Mouse (Mus musculus): ENCODE data around the gene Mlycd.

Mlycd gene

DNA sequence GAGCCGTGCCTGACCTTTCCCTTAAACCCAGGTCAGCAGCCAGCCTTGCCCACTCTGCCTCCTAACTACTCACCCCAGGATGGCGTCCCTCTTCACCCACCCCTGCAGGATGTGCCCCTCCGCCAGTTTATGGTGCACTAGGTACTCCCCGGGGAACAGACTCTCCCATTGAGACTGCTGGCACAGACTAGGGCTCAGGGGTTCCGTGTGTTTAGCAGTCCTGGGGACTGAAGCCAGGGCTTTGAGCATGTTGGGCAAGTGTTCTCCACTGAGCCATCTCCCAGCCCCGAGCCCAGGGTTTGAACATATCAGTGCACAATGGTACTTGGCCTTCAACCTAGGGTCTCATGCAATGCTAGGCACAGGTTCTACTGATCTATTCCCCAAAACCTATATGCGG is 40.8 kb downstream of the Mlycd start:
- no peak for DNase-seq

DNA sequence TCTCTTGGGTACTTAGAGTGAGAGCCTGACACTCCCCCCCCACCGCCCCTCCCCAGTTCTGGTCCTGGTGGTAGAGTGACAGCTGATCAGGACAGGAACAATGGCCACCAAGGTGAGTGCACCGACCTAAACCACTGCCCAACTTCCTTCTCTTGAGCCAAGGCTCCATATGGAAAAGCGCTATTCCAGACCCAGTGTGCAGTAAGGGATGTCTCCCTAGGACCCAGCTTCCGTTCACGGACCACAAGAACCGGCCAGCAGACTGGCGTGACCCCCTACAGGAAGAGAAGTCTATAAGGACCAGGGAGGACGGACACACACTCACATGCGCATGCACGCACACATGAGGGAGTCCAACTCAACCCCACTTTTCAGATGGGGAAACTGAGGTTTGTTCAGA is 41.7 kb downstream of the Mlycd start:
- no peak for DNase-seq

DNA sequence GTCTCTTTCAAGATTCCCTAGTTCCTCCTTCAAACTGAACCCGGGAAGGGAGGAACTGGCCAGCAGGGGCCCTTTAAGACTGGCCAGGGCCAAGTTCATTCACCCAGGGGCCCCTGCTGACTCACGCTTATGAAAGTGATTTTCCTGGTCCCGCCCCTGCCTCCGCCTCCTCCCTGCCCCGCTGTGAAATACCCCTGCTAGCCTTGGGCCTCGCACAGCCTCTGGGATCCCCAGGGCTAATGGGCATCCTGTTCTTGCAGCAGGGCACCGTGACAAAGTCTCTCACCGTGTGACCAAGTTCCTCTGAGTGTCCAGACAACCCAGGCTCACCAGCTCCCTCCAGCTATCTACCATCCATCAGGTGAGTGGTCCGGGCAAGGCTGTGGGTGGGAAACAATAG is 42.3 kb downstream of the Mlycd start:
- DNase-seq = no peak

DNA sequence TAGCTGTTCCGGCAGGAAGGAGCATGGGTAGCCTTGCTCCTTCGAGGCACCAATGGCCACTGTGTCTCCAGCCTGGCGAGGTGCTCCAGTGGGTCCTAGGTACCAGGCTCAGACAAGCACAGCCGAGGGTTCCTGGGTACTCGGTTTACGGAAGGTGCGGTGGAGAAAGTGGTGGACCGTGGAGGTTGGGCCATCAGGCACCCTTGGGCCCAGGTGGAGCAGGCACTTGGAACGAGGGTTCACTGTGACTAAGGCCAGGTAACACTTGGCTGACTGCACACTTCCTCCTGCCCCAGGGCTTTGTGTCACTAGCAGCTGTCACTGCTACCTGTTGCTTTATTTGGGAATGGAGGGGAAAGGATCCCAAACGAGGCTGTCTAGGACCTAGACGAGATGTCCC is 42.8 kb downstream of the Mlycd start:
- no peak for DNase-seq

DNA sequence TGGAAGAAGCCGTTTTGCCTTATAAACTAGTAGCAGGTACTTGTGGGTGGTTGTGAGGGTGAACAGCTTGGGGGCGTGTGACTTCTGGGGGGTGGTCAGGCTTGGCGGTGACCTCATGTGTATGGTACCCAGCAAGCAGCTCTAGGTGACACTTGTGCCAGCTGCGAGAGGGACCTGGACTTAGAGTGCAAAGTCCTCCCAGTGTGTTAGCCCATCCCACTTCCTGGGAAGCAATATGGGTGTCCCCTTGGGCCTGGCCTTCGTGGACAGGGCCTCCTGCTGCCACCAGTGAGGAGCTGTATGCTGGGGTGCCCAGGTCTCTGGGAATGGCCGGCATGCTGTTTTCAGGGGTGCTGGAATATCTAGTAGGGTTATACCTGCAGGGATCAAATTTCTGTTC is 44.2 kb downstream of the Mlycd start:
- DNase-seq = no peak

DNA sequence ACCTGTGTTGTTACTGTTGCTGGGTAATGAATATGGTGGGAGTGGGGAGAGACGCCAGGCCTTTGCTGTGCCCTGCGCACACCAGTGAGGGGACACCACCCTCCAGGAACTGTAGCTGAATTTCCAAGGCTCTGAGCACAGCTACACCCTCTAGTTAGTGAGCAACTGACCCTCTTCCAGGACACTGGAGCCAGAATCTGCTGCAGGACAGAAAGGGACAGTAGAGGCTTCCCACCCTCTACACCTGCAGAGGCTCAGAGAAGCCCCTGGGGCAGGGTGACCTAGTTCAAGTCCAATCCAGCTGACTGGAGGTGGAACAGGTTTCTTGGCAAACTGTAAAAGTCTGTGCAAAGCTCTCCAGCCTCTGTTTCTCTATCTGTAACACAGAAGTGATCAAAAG is 44.7 kb downstream of the Mlycd start:
- no peak for DNase-seq

DNA sequence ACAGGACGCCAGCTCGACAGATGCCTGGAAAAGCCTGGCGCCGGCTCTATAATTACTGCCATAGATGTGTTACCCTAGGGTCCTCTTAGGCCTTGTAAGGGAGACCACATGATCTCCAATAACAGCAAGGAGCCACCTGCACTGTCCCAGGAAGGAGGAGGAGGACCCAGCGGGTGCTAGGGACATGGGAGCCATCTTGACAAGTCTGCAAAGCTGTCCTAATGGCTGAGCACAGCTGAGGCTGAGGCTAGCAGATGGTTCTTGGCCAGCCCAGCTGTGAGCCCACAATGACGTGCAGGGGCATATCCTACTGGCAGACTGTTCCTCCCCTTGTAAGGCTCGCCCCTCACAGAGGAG is 45.2 kb downstream of the Mlycd start:
- no peak for DNase-seq

DNA sequence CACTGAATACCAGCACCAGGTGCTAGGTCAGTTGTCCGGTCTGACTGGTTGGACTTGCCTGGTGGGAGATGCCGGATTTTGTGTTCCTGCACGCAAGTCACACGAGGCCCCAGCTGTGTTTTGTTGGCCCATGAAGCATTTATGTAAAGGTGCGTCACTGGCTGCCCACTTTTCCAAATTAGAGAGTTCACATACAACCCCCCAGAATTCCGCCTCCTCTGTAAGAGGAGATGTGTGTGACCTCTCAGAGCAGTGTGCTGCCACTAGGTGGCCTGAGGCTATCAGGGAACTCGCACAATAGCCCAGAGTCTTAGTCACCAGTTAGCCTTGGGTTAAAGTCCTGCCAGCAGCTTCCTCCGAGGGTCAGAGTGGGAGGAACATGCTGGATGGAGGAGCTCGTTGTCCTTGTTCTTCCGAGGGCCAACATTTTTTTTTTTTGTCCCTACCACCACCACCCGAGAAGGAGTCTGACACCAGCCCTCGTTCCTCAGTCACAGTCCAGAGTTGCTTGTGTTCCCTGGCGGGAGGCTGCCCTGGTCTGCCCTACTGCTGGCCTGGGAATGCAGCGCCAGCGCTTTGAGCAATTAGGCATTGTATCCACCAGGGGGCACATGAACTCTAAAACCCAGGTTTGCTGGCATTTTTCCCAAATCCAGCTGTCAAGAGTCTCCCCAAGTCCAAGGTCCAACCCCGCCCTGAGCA is 45.7 kb downstream of the Mlycd start:
- peak; percentile 52 for DNase-seq

DNA sequence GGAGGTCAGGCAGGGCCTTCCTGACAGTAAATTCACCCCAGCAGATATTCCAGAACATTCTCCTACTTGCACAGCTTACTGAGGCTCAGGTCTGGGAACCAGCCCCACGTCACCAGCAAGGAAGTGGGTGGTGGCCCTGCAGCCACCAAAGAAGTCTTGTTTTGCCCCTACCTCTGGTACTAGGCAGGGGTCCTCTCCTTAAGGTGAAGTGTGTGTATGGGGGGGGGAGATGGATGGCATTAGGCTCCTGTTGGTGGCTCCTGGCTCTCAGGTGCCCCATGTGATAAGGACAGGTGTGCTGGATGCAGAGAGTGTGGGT is 46.2 kb downstream of the Mlycd start:
- DNase-seq = no peak

DNA sequence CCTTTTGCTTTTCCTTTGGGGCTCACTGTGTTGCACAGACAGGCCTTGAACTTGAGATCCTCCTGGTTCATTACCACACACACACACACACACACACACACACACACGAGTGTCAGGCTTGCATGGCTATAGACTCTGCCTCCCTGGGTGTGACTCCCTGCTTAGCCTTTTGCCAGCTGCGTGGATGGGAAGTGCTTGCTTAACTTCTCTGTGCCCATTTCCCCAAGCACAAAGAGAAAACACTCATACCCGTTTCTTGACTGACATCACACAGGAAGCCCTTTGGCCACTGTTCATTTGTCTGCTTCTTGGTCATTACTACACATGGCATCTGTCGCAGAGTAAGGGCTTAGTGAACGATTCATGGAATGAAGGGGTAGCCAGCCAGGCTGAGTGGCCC is 47.3 kb downstream of the Mlycd start:
- DNase-seq = no peak

DNA sequence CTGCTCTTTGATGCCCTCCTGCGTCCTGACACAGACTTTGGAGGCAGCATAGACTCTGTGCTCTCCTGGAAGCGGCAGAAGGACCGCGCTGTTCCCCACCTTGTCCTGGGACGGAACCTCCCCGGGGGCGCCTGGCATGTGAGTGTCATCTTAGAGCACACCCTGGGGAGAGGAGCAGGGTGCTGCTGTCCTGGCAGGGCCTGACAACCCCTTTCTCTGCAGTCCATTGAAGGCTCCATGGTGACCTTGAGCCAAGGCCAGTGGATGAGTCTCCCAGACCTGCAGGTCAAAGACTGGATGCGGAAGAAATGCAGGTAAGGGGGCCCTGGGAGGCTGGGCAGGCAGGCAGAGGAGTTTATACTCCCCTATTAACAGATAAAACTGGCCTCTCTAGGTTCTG is 48.3 kb downstream of the Mlycd start:
- no peak for DNase-seq

DNA sequence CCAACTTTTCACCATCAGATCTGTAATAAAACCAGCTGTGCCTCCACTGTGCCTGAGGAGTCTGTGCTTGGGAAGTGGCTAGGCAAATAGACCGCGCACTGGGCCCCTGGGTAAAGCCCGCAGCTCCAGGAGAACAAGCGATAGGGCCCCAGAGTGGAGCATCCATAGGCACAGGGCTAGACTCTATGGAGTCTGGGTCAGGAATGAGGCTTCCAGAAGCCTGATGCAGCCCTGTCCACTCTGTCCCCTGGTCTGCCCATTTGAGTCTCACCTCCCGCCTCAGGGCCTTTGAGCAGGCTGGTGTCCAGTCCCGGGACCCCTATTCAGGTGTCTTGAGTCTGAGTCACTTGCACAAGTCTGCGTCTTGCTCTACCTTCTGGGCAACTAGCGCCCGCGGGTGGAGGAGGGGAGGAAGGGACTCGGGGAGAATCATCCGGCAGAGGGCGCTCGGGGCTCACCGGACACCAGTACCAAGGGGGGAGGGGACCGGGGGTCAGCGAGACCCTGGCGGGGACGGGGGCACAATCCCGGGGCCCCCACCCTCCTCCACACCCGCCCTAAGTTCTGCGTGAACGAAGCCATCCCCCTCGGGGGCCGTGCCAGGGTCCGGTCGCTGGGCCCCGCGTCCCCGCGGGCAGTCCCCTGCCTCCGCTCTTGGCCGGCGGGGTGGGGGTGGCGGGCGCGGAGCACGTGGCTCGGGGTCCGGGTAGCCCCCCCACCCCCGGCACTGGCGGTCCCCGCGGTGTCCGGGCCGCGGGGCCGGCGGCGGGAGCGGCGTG is 51.7 kb downstream of the Mlycd start, which contains the start of gene Necab2:
Gene Necab2 (plus strand): TSS at position 509 of the 779 bp plus-strand sequence.
- peak; percentile 77 for DNase-seq

DNA sequence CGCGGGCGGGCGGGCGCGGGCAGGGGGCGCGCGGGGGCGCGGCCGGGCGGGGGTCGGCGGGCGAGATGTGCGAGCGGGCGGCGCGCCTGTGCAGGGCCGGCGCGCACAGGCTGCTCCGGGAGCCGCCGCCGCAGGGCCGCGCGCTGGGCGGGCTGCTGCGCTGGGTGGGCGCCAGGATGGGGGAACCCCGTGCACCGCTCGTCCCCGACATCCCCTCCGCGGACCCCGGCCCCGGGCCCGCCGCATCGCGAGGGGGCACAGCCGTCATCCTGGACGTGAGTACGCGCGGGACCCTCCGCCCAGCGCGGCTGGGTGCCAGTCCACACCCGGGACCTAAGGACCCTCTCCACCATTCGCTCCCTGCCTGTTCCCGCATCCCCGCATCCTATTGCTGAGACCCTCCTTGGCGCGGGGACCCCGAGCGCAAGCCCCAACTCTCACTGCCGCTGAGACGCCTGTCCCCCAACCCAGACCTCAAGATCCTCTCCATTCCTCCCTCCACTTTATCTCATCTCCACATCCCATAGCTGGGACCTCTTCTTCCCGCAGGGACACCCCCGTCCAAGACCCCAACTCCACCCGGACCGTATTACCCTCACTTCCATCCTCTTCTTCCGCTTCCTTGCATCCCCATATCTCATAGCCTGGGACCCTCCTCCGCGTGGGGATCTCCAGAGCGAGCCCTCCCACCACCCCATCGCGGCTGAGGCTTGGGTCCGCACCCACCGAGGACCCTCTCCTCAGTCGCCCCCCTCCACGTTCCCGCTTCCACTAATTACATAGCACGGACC is 52.5 kb downstream of the Mlycd start:
- DNase-seq = no peak

DNA sequence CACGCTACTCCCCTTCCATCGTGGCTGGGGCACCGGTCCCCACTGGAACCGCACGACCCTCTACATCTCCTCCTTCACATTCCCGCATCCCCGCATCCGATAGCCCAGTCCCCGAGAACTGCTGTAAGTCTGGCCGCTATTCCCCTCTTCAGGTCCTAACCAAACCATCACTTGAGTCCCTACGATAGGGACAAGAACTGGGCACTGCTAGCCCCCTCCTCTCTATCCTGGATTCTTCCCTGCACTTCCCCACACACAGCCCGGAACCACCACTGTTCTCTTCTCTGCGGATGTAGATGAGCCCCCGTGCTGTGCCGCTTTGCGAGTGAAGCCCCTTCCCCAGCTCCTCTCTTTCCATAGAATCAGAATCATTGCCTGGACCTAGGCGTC is 53.1 kb downstream of the Mlycd start:
- DNase-seq = no peak

DNA sequence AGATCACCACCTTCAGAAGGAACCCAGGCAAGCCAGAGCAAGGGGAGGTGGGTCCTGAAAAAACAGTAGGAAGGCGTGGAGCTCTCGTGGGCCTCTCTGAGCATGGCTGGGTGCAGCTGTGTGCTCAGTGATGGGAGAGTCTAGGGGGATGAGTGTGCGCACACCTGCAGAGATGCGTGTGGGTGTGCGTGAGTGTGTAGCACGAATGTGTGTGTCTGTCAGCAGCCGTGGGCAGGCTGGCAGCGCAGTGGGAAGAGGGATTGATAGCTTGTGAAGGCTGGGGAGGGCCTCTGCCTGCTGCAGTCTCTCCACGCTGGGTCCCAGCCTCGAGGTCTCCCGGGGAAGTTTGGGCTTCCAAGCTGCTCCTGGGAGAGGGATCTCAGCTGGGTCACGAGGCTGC is 54.9 kb downstream of the Mlycd start:
- no peak for DNase-seq

DNA sequence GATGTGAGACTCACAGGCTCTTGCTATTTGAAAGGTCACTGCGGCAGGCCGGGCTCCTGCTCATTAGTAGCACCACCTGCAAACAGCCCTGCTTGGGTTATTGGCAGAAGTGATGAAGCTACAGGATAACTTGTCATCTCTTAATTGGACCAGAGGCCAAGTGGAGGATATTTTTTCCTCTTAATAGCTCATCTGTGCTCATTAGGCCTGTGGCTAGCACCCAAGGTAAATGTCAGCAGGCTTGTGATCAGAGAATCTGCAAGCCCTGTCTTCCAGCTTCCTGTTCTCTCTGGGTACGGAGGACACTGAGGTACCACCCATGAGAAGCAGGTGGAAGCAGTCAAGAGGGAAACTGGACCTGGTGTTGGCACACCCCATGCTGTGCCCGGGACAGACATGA is 56.5 kb downstream of the Mlycd start:
- DNase-seq = no peak

DNA sequence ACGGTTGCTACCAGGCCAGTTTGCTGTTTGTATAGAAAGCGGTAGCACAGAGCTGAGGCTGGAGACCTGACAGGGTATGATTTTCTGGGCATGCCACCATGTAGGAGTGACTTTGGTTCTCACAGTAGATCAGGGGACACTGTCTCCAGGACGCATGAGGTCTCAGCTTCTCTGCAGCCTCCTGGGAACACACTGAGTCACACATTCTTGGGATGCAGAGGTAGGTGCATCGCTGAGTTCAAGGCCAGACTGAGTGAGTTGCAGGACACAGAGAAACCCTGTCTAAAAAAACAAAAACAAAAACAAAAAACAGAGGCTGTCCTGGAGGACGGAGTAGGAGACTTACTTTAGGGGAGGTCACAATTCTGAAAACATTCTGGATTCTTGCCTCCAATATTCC is 58.2 kb downstream of the Mlycd start:
- no peak for DNase-seq

DNA sequence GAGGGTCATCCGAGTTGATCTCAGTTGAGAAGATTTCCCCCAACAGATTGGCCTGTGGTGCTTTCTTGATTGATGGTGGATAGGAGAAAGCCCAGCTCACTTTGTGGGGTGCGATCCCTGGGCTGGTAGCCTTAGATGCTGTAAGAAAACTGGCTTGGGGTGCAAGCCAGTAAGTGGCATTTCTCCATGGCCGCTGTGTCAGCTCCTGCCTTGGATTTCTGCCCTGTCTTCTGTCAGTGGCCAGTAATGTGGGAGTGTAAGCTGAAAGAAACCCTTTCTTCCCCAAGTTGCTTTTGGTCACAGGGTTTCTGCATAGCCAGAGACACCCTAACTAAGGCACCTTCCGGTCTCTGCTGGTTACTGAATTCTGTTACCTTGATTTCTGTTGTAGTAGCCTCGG is 61.4 kb downstream of the Mlycd start:
- DNase-seq = no peak

DNA sequence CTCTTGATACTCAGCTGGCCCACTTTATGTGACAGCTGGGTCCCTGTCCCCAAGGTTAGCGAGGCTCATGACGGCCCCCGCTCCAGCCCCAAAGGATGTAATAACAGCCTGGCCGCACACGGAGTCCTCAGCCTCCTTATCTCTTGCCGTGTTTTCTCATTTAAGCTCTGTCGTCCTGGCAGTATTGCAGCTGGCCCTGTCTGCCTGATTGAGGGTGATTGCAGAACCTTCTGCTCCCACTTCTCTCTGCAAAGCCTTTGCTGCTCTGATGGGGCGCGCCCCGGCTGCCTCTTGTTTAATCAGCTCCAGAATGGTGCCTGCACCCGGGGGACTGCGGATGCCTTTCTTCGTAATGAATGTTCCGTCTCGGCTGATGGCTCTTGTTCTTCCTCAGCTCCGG is 65.0 kb downstream of the Mlycd start:
- DNase-seq = no peak

Measured in thymus, postnatal 25 days (tissue).